Mouse (Mus musculus): ENCODE results near the gene L2hgdh. TPM values are rescaled to one million over a fixed set of nuclear protein-coding genes. Genes with fewer than 3 reads are reported as not detected.
"Not testable (repeated sequence)": the region's sequence is repeated elsewhere in the genome, so short reads cannot be mapped to it uniquely, and the experiment has no call there.

L2hgdh gene
- polyA plus RNA-seq, 1 experiment: 0.05 TPM

GRCm38 (mm10) chr12:69682065-69682787, 42.4 kb downstream of the L2hgdh start:
- Histone ChIP-seq H3K4me3 (replicated peaks) (peak overlapping the region; percentile 92), H3K9me3 (ENCODE audit: control insufficient read depth, low read length) (no peaks in the 10 kb centered on the region), H3K36me3 (ENCODE audit: control insufficient read depth) (no peaks in the 10 kb centered on the region), H3K27me3 (ENCODE audit: control insufficient read depth) (no peaks in the 10 kb centered on the region), H3K4me1 (ENCODE audit: control insufficient read depth) (peaks cover 34% of the 10 kb centered on the region)
- TF ChIP-seq GATA1 (IDR thresholded peaks at IDR 0.05; ENCODE audit: low read length): no peak

GRCm38 (mm10) chr12:69681566-69682061, 43.1 kb downstream of the L2hgdh start, which contains the start of gene Sos2:
Gene Sos2 (minus strand): TSS chr12:69681852.
- TF ChIP-seq GATA1 (IDR thresholded peaks at IDR 0.05; ENCODE audit: low read length): no peak
- no peak for TF ChIP-seq TAL1 (IDR thresholded peaks at IDR 0.05; ENCODE audit: low read length)
- H3K4me3 ChIP-seq (replicated peaks): peak within 1 kb of the TSS; percentile 92
- H3K36me3 ChIP-seq (ENCODE audit: control insufficient read depth): no peaks in the 10 kb centered on the region
- H3K27me3 ChIP-seq (ENCODE audit: control insufficient read depth): no peaks in the 10 kb centered on the region
- H3K9me3 ChIP-seq (ENCODE audit: control insufficient read depth, low read length): no peaks in the 10 kb centered on the region
- H3K4me1 ChIP-seq (ENCODE audit: control insufficient read depth): peaks cover 34% of the 10 kb centered on the region

- H3K4me3 ChIP-seq (replicated peaks): peak overlapping the region; percentile 92
- no peaks in the 10 kb centered on the region for H3K36me3 ChIP-seq (ENCODE audit: control insufficient read depth)
- H3K4me1 ChIP-seq (ENCODE audit: control insufficient read depth): peaks cover 38% of the 10 kb centered on the region
- TF ChIP-seq GATA1 (IDR thresholded peaks at IDR 0.05; ENCODE audit: low read length): no peak
- TF ChIP-seq TAL1 (IDR thresholded peaks at IDR 0.05; ENCODE audit: low read length): no peak
- H3K9me3 ChIP-seq (ENCODE audit: control insufficient read depth, low read length): no peaks in the 10 kb centered on the region
- no peaks in the 10 kb centered on the region for H3K27me3 ChIP-seq (ENCODE audit: control insufficient read depth)
These were observed 43.8 kb downstream of the L2hgdh start for GRCm38 (mm10) chr12:69680635-69681565.

- H3K4me1 ChIP-seq (ENCODE audit: control insufficient read depth): peaks cover 35% of the 10 kb centered on the region
- no peak overlapping the region for H3K4me3 ChIP-seq (replicated peaks)
- no peaks in the 10 kb centered on the region for H3K9me3 ChIP-seq (ENCODE audit: control insufficient read depth, low read length)
- H3K27me3 ChIP-seq (ENCODE audit: control insufficient read depth): no peaks in the 10 kb centered on the region
- TF ChIP-seq TAL1 (IDR thresholded peaks at IDR 0.05; ENCODE audit: low read length) (no peak), GATA1 (IDR thresholded peaks at IDR 0.05; ENCODE audit: low read length) (no peak)
- H3K36me3 ChIP-seq (ENCODE audit: control insufficient read depth): no peaks in the 10 kb centered on the region
These were observed 48.5 kb downstream of the L2hgdh start for GRCm38 (mm10) chr12:69676157-69676556.

- H3K4me3 ChIP-seq (replicated peaks): no peak overlapping the region
- H3K27me3 ChIP-seq (ENCODE audit: control insufficient read depth): no peaks in the 10 kb centered on the region
- TF ChIP-seq GATA1 (IDR thresholded peaks at IDR 0.05; ENCODE audit: low read length) (no peak), TAL1 (IDR thresholded peaks at IDR 0.05; ENCODE audit: low read length) (no peak)
- H3K9me3 ChIP-seq (ENCODE audit: control insufficient read depth, low read length): no peaks in the 10 kb centered on the region
- H3K36me3 ChIP-seq (ENCODE audit: control insufficient read depth): no peaks in the 10 kb centered on the region
- H3K4me1 ChIP-seq (ENCODE audit: control insufficient read depth): peaks cover 25% of the 10 kb centered on the region
These were observed 49.8 kb downstream of the L2hgdh start for GRCm38 (mm10) chr12:69674576-69675537.

- H3K4me1 ChIP-seq (ENCODE audit: control insufficient read depth): peaks cover 22% of the 10 kb centered on the region
- no peaks in the 10 kb centered on the region for H3K36me3 ChIP-seq (ENCODE audit: control insufficient read depth)
- H3K4me3 ChIP-seq (replicated peaks): no peak overlapping the region
- TF ChIP-seq GATA1 (IDR thresholded peaks at IDR 0.05; ENCODE audit: low read length): no peak
- H3K9me3 ChIP-seq (ENCODE audit: control insufficient read depth, low read length): no peaks in the 10 kb centered on the region
- no peaks in the 10 kb centered on the region for H3K27me3 ChIP-seq (ENCODE audit: control insufficient read depth)
These were observed 50.5 kb downstream of the L2hgdh start for GRCm38 (mm10) chr12:69674176-69674575.

GRCm38 (mm10) chr12:69666721-69667120, 58.0 kb downstream of the L2hgdh start:
- no peaks in the 10 kb centered on the region for H3K27me3 ChIP-seq (ENCODE audit: control insufficient read depth)
- H3K36me3 ChIP-seq (ENCODE audit: control insufficient read depth): no peaks in the 10 kb centered on the region
- H3K4me3 ChIP-seq (replicated peaks): no peak overlapping the region
- H3K4me1 ChIP-seq (ENCODE audit: control insufficient read depth): no peaks in the 10 kb centered on the region
- no peaks in the 10 kb centered on the region for H3K9me3 ChIP-seq (ENCODE audit: control insufficient read depth, low read length)
- TF ChIP-seq GATA1 (IDR thresholded peaks at IDR 0.05; ENCODE audit: low read length): no peak
- no peak for TF ChIP-seq TAL1 (IDR thresholded peaks at IDR 0.05; ENCODE audit: low read length)

GRCm38 (mm10) chr12:69661658-69662057, 63.0 kb downstream of the L2hgdh start:
- Histone ChIP-seq H3K4me3 (replicated peaks) (no peak overlapping the region), H3K4me1 (ENCODE audit: control insufficient read depth) (no peaks in the 10 kb centered on the region), H3K27me3 (ENCODE audit: control insufficient read depth) (no peaks in the 10 kb centered on the region), H3K9me3 (ENCODE audit: control insufficient read depth, low read length) (no peaks in the 10 kb centered on the region), H3K36me3 (ENCODE audit: control insufficient read depth) (no peaks in the 10 kb centered on the region)
- no peak for TF ChIP-seq TAL1 (IDR thresholded peaks at IDR 0.05; ENCODE audit: low read length)
- no peak for TF ChIP-seq GATA1 (IDR thresholded peaks at IDR 0.05; ENCODE audit: low read length)

GRCm38 (mm10) chr12:69653973-69654372, 70.7 kb downstream of the L2hgdh start:
- not testable (repeated sequence) for H3K36me3 ChIP-seq (ENCODE audit: control insufficient read depth); H3K4me3 ChIP-seq (replicated peaks); H3K4me1 ChIP-seq (ENCODE audit: control insufficient read depth); H3K27me3 ChIP-seq (ENCODE audit: control insufficient read depth); H3K9me3 ChIP-seq (ENCODE audit: control insufficient read depth, low read length)

Data from erythroblast, embryonic 14.5 days (primary cell).